ENCODE assay signal across 16 mouse cellular contexts in the genomic region with DNA sequence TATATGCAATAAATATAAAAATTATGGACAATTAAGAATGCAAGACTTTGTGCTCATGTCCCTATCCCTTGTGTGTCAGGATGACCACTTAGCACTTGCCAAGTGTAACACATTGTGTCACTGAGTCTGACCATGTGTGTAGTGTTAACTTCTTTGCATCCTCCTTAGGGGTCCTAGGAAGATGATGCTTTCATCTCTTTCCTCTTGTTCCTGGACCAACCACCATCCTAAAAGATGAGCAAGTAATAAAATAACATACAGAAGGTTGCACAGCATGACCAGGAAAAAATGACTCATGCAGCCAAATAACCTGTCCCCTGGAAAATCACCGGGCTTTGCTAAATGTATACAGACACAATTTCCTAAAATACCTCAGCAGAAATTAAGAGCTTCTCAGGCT.
"Had no signal": no experiment of that assay in that cellular context is flagged by ENCODE, and none has a peak within 500 bp of the region (broad histone marks: within the 10 kb centered on the region; RNA-seq: fewer than 3 reads in every experiment).

No protein-coding gene starts in this region.

- H3K9ac ChIP-seq: limb, embryonic 12.5 days; liver, embryonic 13.5 days; liver, postnatal 0 days; lung, embryonic 15.5 days had no signal

- H3K27me3 ChIP-seq: limb, embryonic 12.5 days; liver, embryonic 13.5 days; lung, embryonic 15.5 days; megakaryocyte, embryonic 14.5 days had no signal

- H3K36me3 ChIP-seq: limb, embryonic 12.5 days; liver, embryonic 13.5 days; lung, embryonic 15.5 days had no signal

- H3K9me3 ChIP-seq: limb, embryonic 12.5 days; liver, embryonic 13.5 days; lung, embryonic 15.5 days; megakaryocyte, embryonic 14.5 days had no signal

- H3K4me2 ChIP-seq: limb, embryonic 12.5 days; liver, embryonic 13.5 days; lung, embryonic 15.5 days; midbrain, embryonic 11.5 days had no signal

- ATAC-seq: liver, postnatal 0 days; midbrain, embryonic 16.5 days had no signal

- H3K4me1 ChIP-seq: limb, embryonic 12.5 days; liver, embryonic 13.5 days; lung, embryonic 15.5 days; megakaryocyte, embryonic 14.5 days had no signal

- H3K4me3 ChIP-seq: layer of hippocampus, adult 2 months; limb, embryonic 12.5 days; liver, embryonic 13.5 days; lung, embryonic 15.5 days; megakaryocyte, embryonic 14.5 days had no signal

- H3K27ac ChIP-seq: layer of hippocampus, adult 2 months; limb, embryonic 12.5 days; liver, embryonic 13.5 days; lung, embryonic 15.5 days; macrophage had no signal

- DNase-seq: kidney, postnatal 10 days; kidney, postnatal 4 days; liver; liver, embryonic 13.5 days; liver, postnatal 0 days; lung, postnatal 14 days; right cerebral cortex, adult 18-20 months; right cerebral cortex, postnatal 25 days; thymus, postnatal 36 days had no signal
